Mouse (Mus musculus) stomach, embryonic 16.5 days (tissue): ENCODE measurements around the gene Max. TPM values are rescaled to one million over a fixed set of nuclear protein-coding genes. Genes with fewer than 3 reads are reported as not detected.

Experiments
- ATAC-seq: fragments of 200-750 bp; cut with Nextera tagmentation; 2 replicates; pipeline ENCODE4 v1.8.0; 2017; ENCODE audit warnings: moderate number of reproducible peaks, moderate TSS enrichment; ENCODE audit not compliant: insufficient read depth, low FRiP score
- H3K27ac ChIP-seq: fragments of 300-500 bp; sonication (generic); 2 replicates; pipeline ENCODE4 v1.5.1; 2014; ENCODE audit warnings: low read length
- H3K27me3 ChIP-seq: fragments of 300-500 bp; sonication (generic); 2 replicates; pipeline ENCODE4 v1.6.1; 2014; ENCODE audit warnings: low read length, control low read depth, mixed read lengths; ENCODE audit not compliant: control insufficient read depth, insufficient read depth
- H3K36me3 ChIP-seq: fragments of 300-500 bp; sonication (generic); 2 replicates; pipeline ENCODE4 v1.6.1; 2014; ENCODE audit warnings: low read length; ENCODE audit not compliant: control insufficient read depth, insufficient read depth
- H3K4me1 ChIP-seq: fragments of 300-500 bp; sonication (generic); 2 replicates; pipeline ENCODE4 v1.6.1; 2014; ENCODE audit warnings: low read length, control low read depth, mixed read lengths; ENCODE audit not compliant: control insufficient read depth, insufficient read depth
- H3K4me2 ChIP-seq: fragments of 300-500 bp; sonication (generic); 2 replicates; pipeline ENCODE4 v1.6.1; 2014; ENCODE audit warnings: low read depth, low read length, mixed read lengths
- H3K4me3 ChIP-seq: fragments of 300-500 bp; sonication (generic); replicated peaks from 2 replicates; pipeline ENCODE4 v1.5.1; 2014; ENCODE audit warnings: mild to moderate bottlenecking, low read length
- H3K9ac ChIP-seq: fragments of 300-500 bp; sonication (generic); 2 replicates; pipeline ENCODE4 v1.6.1; 2014; ENCODE audit warnings: low read length
- H3K9me3 ChIP-seq: fragments of 300-500 bp; sonication (generic); replicated peaks from 2 replicates; pipeline ENCODE4 v1.6.1; 2016; ENCODE audit warnings: low read length, control low read depth; ENCODE audit not compliant: control insufficient read depth
- WGBS: fragments of 180-500 bp; shearing (Covaris S2); extraction: QIAGEN DNeasy Blood & Tissue Kit; methylation state at CpG from one replicate; pipeline ENCODE4 v1.1.7; 2014; 5-methylcytosine and 5-hydroxymethylcytosine counted together
- polyA plus RNA-seq: library from polyadenylated mRNA; unstranded; fragments of >200 nt; fragmentation: Nextera tagmentation; extraction: Ambion mirVana; gene quantifications from 2 replicates; pipeline ENCODE4 v1.2.1, GENCODE M21; 2015

Max gene
- polyA plus RNA-seq, 1 experiment from 2014 or later = 16.1 TPM

DNA sequence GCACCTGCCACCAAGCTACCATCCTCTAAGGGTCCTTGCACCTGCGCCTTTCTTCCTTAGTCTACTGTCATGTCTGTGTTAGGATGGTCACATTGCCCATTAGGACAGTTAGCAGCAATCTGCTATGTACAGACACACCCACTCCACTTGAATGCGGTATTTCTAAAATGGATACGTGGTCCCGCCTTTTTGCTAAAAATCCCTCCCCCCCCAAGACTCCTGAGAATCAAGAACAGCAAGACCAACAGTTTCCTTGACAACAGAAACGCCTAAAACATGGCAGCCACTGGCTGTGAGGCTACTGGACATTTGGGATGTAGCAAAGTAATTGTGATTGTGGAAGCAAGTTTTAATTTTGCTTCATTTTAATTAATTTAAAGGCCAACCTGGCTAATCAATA is 32.8 kb upstream of the Max start:
- no peaks in the 10 kb centered on the region for H3K27me3 ChIP-seq
- no peak overlapping the region for H3K4me3 ChIP-seq
- H3K9ac ChIP-seq = no peak overlapping the region
- no peaks in the 10 kb centered on the region for H3K9me3 ChIP-seq
- no peak for ATAC-seq
- 87% methylated on average over 5 of the region's 5 CpGs for WGBS
- no peaks in the 10 kb centered on the region for H3K4me1 ChIP-seq
- H3K4me2 ChIP-seq = no peak overlapping the region
- no peaks in the 10 kb centered on the region for H3K36me3 ChIP-seq
- no peak overlapping the region for H3K27ac ChIP-seq

DNA sequence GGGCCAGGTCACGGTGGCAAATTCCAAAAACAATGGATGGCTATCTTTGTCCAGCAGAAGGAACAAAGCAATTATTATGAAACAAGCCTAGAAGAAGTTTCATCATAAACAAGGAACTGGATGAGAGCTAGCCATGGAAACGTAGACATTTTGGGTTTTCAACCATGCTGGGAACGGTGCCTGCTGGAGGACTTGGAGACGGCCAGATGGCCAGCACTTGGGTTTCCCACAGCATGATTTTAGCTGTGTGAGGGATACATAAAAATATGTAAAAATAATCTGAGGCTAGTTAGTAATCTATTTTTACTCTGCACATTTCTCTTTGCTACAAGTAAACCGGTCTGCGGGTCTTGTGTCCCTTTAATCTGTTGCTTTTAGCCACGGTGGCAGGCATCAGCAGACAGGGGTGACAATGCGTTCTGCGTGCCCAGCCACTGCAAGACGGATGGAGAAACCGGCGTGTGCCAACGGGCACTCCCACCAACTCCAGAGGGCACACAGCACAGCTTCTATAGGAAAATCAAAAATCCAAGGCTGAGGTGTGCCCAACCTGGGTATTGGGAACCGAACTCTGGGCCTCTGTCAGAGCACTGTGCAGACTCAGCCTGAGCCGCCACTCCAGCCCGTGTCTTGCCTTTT is 31.0 kb upstream of the Max start:
- Histone ChIP-seq H3K27me3 (no peaks in the 10 kb centered on the region), H3K27ac (no peak overlapping the region), H3K4me3 (no peak overlapping the region), H3K9me3 (no peaks in the 10 kb centered on the region), H3K4me1 (no peaks in the 10 kb centered on the region), H3K9ac (no peak overlapping the region), H3K4me2 (no peak overlapping the region), H3K36me3 (no peaks in the 10 kb centered on the region)
- no peak for ATAC-seq
- WGBS = 87% methylated on average over 16 of the region's 16 CpGs

DNA sequence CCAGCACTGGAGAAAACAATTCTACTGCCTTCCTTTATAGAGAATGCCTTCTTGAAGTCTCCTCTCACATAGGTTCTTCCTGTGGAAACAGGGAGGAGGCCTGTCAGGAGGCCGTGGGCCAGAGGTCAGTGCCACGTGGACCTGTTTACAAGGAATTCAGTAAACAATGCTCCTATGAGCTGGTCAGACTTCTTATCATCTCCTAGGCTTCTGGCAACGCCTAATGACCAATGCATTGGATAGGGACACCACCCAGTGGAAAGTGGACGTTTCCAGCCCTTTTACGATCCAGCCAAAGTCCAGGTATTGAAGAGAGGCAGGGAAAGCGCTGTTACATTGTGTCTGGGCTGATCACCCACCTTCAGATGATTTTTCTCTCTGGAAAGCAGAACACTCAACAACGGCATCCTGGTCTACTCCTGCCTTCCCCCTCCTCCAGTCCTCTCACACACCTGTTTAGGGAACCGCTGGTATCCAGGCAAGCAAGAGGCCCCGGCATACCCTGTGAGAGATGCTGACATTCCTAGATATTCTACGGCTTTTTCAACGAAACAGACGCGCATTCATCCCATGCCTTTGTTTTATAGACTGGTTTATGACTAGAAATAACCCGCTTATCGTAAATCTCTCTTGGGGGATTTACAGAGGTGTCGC is 20.9 kb upstream of the Max start:
- no peak overlapping the region for H3K9ac ChIP-seq
- H3K4me2 ChIP-seq = no peak overlapping the region
- H3K9me3 ChIP-seq = no peaks in the 10 kb centered on the region
- ATAC-seq = no peak
- H3K36me3 ChIP-seq = no peaks in the 10 kb centered on the region
- WGBS = 59% methylated on average over 16 of the region's 16 CpGs
- H3K27me3 ChIP-seq = no peaks in the 10 kb centered on the region
- no peak overlapping the region for H3K4me3 ChIP-seq
- H3K27ac ChIP-seq = no peak overlapping the region
- H3K4me1 ChIP-seq = no peaks in the 10 kb centered on the region

DNA sequence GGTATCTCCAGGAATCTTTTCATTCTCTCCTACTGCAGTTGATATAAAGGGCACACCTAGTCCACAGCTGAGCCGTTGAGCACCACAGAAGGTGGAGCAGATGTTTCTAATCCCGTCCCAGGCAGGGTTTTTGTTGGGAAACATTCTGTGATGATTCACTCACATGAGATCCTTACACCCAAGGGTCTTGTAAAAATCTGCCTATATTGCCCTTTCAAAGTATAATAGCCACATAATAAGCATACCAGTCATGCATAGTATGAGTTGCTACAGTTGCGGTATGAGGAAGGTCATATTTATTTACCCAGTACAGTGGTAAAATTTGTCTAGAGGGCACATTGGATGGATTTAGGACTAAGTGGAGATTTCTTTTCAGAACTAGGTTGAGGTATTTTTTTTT is 17.5 kb upstream of the Max start:
- no peak overlapping the region for H3K9ac ChIP-seq
- no peaks in the 10 kb centered on the region for H3K4me1 ChIP-seq
- no peak overlapping the region for H3K4me2 ChIP-seq
- no peaks in the 10 kb centered on the region for H3K9me3 ChIP-seq
- H3K27me3 ChIP-seq = no peaks in the 10 kb centered on the region
- H3K27ac ChIP-seq = no peak overlapping the region
- no peak overlapping the region for H3K4me3 ChIP-seq
- WGBS = 77% methylated on average over 3 of the region's 3 CpGs
- no peak for ATAC-seq
- no peaks in the 10 kb centered on the region for H3K36me3 ChIP-seq

DNA sequence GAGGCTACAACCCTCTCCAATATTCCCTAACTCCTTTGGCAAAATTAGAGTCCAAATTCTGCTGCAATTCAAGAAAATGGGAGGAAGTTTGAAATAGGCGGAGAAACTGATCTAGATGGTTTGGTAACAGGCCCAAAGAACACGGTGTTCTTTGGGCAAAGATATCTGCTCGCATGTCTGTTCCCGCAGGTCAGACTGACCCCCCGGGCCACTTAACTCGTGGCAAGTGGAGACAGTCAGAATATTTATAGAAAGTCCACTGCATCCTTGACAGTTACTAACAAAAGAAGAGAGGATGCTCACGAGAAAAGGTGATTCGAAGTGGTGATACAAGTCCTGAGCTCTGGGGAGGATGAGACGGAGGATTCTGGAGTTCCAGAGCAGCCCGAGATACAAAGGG is 10.7 kb upstream of the Max start:
- H3K36me3 ChIP-seq = no peaks in the 10 kb centered on the region
- no peak overlapping the region for H3K27ac ChIP-seq
- no peaks in the 10 kb centered on the region for H3K4me1 ChIP-seq
- no peak overlapping the region for H3K4me2 ChIP-seq
- WGBS = 79% methylated on average over 10 of the region's 10 CpGs
- H3K4me3 ChIP-seq = no peak overlapping the region
- H3K9ac ChIP-seq = no peak overlapping the region
- ATAC-seq = no peak
- H3K27me3 ChIP-seq = no peaks in the 10 kb centered on the region
- H3K9me3 ChIP-seq = no peaks in the 10 kb centered on the region

DNA sequence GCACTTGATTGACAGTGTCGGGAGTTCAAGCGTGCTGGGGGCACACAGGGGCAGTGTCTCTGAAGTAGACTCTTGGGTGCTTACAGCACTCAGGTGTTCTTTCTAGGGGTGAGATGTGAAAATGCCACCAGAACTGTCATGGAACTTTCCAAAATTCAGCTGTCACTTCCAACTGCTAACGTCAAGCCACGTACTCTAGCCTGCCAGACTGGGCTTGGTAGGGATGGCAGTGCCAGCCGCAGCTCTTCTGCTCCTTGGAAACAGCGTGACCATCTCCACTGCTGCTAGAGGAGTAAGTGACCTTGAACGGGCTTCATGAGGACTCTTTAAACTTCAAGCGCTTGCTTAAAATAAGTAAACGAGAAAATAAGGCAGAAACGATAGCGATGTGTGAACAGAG is 10.2 kb upstream of the Max start:
- Histone ChIP-seq H3K9me3 (no peaks in the 10 kb centered on the region), H3K4me1 (no peaks in the 10 kb centered on the region), H3K27me3 (no peaks in the 10 kb centered on the region), H3K9ac (no peak overlapping the region), H3K27ac (no peak overlapping the region), H3K4me2 (no peak overlapping the region), H3K36me3 (no peaks in the 10 kb centered on the region), H3K4me3 (no peak overlapping the region)
- ATAC-seq = no peak
- 88% methylated on average over 11 of the region's 11 CpGs for WGBS

DNA sequence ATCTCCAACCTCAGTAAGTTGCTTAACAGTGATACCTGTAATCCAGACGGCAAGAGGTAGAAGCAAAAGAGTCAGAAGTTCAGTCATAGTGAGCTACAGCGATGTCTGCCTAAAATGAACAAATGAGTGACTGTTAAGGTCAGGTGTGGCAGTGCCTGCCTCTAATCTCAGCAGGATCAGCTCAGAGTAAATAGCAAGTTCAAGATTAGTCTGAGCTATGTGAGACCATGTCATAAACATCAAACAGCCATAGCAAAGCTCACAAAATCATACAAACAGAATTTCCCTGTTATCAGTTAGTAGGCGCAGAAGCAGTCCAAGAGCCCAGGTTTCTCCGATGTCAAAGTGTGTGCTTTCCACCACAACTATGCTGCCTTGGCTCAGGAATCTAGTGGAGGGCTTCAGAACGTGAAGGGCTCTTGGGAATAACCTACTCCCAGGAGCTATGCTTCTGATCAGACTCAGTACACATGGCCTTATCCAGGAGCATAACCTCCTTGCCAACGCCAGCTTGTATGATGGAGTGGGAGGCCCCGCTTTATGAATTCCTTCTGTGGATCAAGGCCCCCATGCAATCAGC is 9.7 kb upstream of the Max start:
- H3K4me1 ChIP-seq = no peaks in the 10 kb centered on the region
- no peak overlapping the region for H3K9ac ChIP-seq
- no peak overlapping the region for H3K4me3 ChIP-seq
- no peaks in the 10 kb centered on the region for H3K27me3 ChIP-seq
- no peak overlapping the region for H3K27ac ChIP-seq
- no peaks in the 10 kb centered on the region for H3K36me3 ChIP-seq
- no peaks in the 10 kb centered on the region for H3K9me3 ChIP-seq
- H3K4me2 ChIP-seq = no peak overlapping the region
- no peak for ATAC-seq
- 65% methylated on average over 7 of the region's 7 CpGs for WGBS

DNA sequence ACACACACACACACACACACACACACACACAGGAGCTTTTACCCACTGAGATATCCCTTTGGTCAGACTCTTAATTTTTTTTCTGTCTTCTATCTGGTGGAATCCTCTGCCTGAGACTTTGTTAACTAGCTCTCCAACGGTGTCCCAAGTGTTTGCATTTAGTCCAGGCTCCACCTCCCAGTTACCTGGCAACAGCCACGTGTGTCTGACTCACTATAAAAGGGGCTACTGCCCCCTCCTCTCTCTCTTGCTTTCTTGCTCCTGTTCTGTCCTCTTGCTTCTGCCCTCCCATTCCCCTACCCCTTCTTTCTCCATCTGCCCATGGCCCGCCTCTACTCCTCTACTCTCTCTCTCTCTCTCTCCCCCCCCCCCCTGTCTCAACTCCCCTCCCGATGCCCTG is 3.9 kb upstream of the Max start:
- H3K27me3 ChIP-seq = no peaks in the 10 kb centered on the region
- no peak overlapping the region for H3K27ac ChIP-seq
- no peak overlapping the region for H3K4me2 ChIP-seq
- H3K9me3 ChIP-seq = no peaks in the 10 kb centered on the region
- no peak overlapping the region for H3K4me3 ChIP-seq
- no peak for ATAC-seq
- 14% methylated on average over 4 of the region's 4 CpGs for WGBS
- no peaks in the 10 kb centered on the region for H3K36me3 ChIP-seq
- H3K4me1 ChIP-seq = peaks cover 2% of the 10 kb centered on the region
- no peak overlapping the region for H3K9ac ChIP-seq

DNA sequence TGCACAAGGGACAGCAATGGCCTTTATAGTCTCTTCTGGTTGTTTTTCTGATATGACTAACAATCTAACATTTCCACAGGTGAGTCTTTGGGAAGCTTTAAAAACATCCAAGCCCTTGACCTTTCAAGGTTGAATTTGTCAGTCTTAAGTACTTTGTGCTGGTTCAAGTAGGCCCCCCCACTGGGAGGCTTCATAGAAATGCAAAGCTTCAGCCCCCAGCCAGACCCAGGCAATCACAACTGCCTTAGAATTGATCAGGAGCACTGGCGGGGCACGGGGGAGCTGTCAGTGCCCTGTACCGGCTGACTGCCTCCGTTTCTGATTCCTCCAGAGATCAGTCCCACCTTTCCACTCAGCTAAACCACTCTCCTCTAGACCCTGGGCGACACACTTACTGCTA is 3.1 kb upstream of the Max start:
- Histone ChIP-seq H3K4me2 (no peak overlapping the region), H3K4me1 (peaks cover 6% of the 10 kb centered on the region), H3K27me3 (no peaks in the 10 kb centered on the region), H3K4me3 (no peak overlapping the region), H3K27ac (no peak overlapping the region), H3K36me3 (no peaks in the 10 kb centered on the region), H3K9me3 (no peaks in the 10 kb centered on the region), H3K9ac (no peak overlapping the region)
- 47% methylated on average over 5 of the region's 5 CpGs for WGBS
- ATAC-seq = no peak
